Mouse (Mus musculus) limb, embryonic 12.5 days (tissue): ENCODE measurements around the gene Nxt1. TPM values are rescaled to one million over a fixed set of nuclear protein-coding genes. Genes with fewer than 3 reads are reported as not detected.
A peak's percentile ranks its signal among the peaks of the same experiment; 100 is the strongest.

ENCODE experiments used
- ATAC-seq: fragments of 200-750 bp; cut with Nextera tagmentation; 2 replicates; pipeline ENCODE4 v1.8.0; 2017; ENCODE audit warnings: low read depth, moderate TSS enrichment; ENCODE audit not compliant: insufficient number of reproducible peaks, insufficient read depth, low FRiP score, low TSS enrichment
- H3K27ac ChIP-seq: fragments of 300-500 bp; sonication (generic); 2 replicates; pipeline ENCODE4 v1.5.1; 2016; ENCODE audit warnings: mild to moderate bottlenecking, moderate library complexity
- H3K27me3 ChIP-seq: fragments of 300-500 bp; sonication (generic); 2 replicates; pipeline ENCODE4 v1.6.1; 2016; ENCODE audit warnings: mild to moderate bottlenecking, moderate library complexity
- H3K36me3 ChIP-seq: fragments of 300-500 bp; sonication (generic); 2 replicates; pipeline ENCODE4 v1.6.1; 2016; ENCODE audit warnings: mild to moderate bottlenecking, moderate library complexity
- H3K4me1 ChIP-seq: fragments of 300-500 bp; sonication (generic); replicated peaks from 2 replicates; pipeline ENCODE4 v1.6.1; 2016
- H3K4me2 ChIP-seq: fragments of 300-500 bp; sonication (generic); 2 replicates; pipeline ENCODE4 v1.6.1; 2016; ENCODE audit warnings: mild to moderate bottlenecking, moderate library complexity
- H3K4me3 ChIP-seq: fragments of 300-500 bp; sonication (generic); replicated peaks from 2 replicates; pipeline ENCODE4 v1.5.1; 2016; ENCODE audit warnings: mild to moderate bottlenecking
- H3K9ac ChIP-seq: fragments of 300-500 bp; sonication (generic); replicated peaks from 2 replicates; pipeline ENCODE4 v1.6.1; 2016; ENCODE audit warnings: mild to moderate bottlenecking, moderate library complexity
- H3K9me3 ChIP-seq: fragments of 300-500 bp; sonication (generic); 2 replicates; pipeline ENCODE4 v1.6.1; 2016; ENCODE audit warnings: mild to moderate bottlenecking, moderate library complexity
- WGBS: fragments of 180-500 bp; shearing (Covaris S2); methylation state at CpG from one replicate; pipeline ENCODE4 v1.1.7; 2016; 5-methylcytosine and 5-hydroxymethylcytosine counted together
- polyA plus RNA-seq: library from polyadenylated mRNA; unstranded; fragments of >200 nt; fragmentation: Nextera tagmentation; extraction: Ambion mirVana; gene quantifications from 2 replicates; pipeline ENCODE4 v1.2.1, GENCODE M21; 2016

Nxt1 gene
- polyA plus RNA-seq, 1 experiment from 2014 or later: 117 TPM

DNA sequence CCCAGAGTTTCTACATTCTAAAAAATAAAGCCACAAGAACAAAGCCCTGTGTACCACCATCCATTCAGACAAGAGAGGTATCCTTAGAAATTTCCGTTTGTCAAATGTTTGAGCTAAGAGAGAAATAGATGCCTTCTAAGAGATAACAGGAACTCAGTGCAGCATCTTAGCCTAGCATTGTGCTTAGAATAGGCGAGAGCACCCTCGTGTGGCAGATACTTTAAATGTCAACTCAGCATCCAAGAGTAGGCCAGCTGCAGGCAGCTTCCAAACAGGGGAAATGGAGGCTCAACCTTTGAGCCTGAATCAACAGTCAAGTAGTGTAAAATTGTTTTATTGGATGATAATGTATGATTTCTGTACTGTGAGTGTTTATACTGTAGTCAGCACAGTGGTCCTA, 17.4 kb upstream of the Nxt1 start:
- no peaks in the 10 kb centered on the region for H3K36me3 ChIP-seq
- no peak overlapping the region for H3K4me3 ChIP-seq
- no peak overlapping the region for H3K27ac ChIP-seq
- no peak overlapping the region for H3K4me2 ChIP-seq
- H3K27me3 ChIP-seq: no peaks in the 10 kb centered on the region
- H3K9ac ChIP-seq: no peak overlapping the region
- WGBS: 3% methylated on average over 3 of the region's 3 CpGs
- no peaks in the 10 kb centered on the region for H3K4me1 ChIP-seq
- H3K9me3 ChIP-seq: no peaks in the 10 kb centered on the region; the same call in 1 of the 2 replicates
- ATAC-seq: no peak

DNA sequence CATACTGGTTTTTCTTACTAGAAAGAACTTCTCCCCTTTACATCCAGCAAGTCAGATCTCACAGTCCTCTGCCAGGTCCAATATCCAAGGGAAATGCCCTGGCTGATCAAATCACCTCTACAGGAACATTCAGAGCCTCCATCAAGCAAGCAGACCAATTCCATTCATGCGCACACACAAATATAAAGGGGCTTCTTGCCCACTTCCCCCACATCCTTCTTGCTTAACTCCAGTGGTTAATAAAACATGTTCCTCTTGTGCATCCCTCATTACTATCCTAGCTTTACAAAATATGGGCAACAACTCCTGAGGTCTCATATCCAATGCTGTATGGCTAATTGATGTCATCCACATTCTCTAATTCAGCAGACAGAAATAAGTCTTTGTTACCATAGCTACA, 8.9 kb upstream of the Nxt1 start:
- Histone ChIP-seq H3K36me3 (no peaks in the 10 kb centered on the region), H3K9ac (no peak overlapping the region), H3K27ac (no peak overlapping the region), H3K9me3 (no peaks in the 10 kb centered on the region), H3K4me2 (no peak overlapping the region), H3K4me1 (no peaks in the 10 kb centered on the region), H3K27me3 (no peaks in the 10 kb centered on the region; the same call in 1 of the 2 replicates), H3K4me3 (no peak overlapping the region)
- WGBS: 95% methylated on average over 1 of the region's 1 CpGs
- no peak for ATAC-seq

DNA sequence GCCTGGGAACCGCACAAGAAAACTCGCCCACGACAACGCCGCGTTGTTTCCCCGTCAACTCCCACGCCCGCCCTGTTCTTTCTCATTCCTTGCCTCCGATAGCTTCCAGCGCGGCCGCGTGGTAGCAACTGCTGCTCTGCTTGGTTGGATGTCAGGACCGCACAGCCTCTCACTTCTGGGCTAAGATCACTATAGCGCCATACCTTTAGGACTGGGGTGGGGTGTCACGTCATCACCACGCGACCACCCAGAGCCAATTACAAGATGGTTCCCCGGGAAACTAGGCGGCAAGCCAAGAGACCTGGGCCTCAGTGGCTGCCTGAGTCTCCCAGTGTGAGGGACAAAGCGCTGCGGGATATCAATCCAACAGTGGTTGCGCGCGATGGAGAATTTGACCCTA, 5.4 kb downstream of the Nxt1 start:
- Histone ChIP-seq H3K9ac (peak overlapping the region; percentile 64), H3K4me2 (peak overlapping the region; percentile 57), H3K27me3 (no peaks in the 10 kb centered on the region), H3K36me3 (peaks cover 24% of the 10 kb centered on the region), H3K4me1 (peaks cover 45% of the 10 kb centered on the region), H3K27ac (peak overlapping the region; percentile 72), H3K4me3 (peak overlapping the region; percentile 42), H3K9me3 (no peaks in the 10 kb centered on the region)
- 0 out of 2 replicates have a peak, but pooled peaks have one; percentile 7 for ATAC-seq
- WGBS: 4% methylated on average over 26 of the region's 26 CpGs

DNA sequence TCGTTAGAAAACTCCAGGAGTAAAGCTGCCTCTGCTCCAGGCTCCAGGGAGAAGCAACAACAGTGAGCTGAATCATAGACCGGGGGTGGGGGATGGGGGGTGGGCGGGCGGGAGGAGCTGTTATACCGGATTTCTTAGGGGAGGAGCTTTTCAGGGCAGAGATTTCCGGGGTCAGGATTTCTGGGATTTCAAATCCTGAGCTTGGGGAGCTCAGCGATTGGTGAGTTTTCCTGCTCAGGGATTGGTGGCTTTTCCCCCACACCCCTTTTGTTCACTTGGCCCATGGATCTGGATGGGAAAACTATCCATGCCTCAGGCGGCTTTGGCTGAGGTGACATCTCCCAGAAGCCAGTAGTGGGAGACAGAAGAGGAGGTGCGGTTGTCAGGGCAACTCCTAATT, 6.9 kb downstream of the Nxt1 start:
- Histone ChIP-seq H3K36me3 (peaks cover 33% of the 10 kb centered on the region), H3K9ac (no peak overlapping the region; the same call in 1 of the 2 replicates), H3K4me2 (peak overlapping the region; percentile 84), H3K9me3 (no peaks in the 10 kb centered on the region), H3K27me3 (no peaks in the 10 kb centered on the region), H3K4me3 (peak overlapping the region; percentile 18), H3K27ac (peak overlapping the region; percentile 90), H3K4me1 (peaks cover 34% of the 10 kb centered on the region)
- ATAC-seq: peak; percentile 8; the same call in 1 of the 2 replicates
- 5% methylated on average over 9 of the region's 9 CpGs for WGBS

DNA sequence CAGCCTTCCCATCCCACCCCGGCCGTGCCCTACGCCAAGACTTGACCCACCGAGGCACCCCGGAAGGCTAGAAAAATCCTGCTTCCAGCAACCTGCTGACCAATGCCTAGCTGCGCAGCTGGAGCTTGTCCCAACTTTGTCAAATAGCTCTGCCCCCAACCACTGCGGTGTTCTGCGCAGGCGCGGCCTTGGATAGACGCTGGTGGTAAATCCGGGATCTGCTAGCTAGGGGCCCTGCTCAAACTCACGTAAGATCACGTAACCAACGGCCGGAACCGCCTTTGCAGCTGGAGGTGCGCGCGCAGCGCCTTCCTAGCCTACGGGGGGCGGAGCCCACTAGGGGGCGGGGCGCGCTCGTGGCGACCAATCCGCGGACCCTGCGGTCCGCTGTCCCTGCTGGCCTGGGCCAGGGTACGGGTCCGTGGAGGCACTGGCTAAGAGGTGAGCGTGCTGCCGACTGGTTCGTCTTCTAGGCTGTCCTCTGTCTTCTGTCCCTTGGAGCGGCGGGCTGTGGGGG, 8.4 kb downstream of the Nxt1 start, which contains the start of gene Gzf1:
TSS of gene Gzf1 (plus strand) at position 249 of the 517 bp plus-strand sequence.
- Histone ChIP-seq H3K27ac (peak within 1 kb of the TSS; percentile 90), H3K36me3 (peaks cover 34% of the 10 kb centered on the region), H3K27me3 (no peaks in the 10 kb centered on the region), H3K4me3 (peak within 1 kb of the TSS; percentile 79), H3K4me1 (peaks cover 34% of the 10 kb centered on the region), H3K4me2 (peak within 1 kb of the TSS; percentile 84), H3K9me3 (no peaks in the 10 kb centered on the region), H3K9ac (peak within 1 kb of the TSS; percentile 76)
- ATAC-seq: peak; percentile 95
- under 1% methylated on average over 39 of the region's 39 CpGs for WGBS

DNA sequence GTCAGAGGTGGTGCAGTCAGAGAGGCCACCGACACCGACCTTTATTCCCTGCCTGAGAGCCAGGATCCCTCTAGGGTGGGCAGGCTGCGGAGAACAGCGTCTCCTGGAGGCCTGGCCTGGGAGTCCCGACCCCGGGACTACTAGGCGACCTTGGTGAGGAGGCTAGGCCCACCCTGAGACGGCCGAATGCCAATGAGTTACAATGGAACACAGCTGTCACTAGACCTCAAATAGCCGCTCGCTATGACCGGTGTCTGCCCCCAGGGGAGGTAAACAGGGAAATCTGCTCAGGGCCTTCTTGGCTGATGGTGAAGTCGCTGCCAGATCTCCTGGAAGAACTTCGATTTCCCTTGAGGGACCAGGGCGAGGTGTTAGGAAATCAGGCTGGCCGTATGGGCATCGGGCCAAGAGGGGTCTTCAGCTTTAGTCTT, 9.1 kb downstream of the Nxt1 start:
- H3K27me3 ChIP-seq: no peaks in the 10 kb centered on the region
- peaks cover 34% of the 10 kb centered on the region for H3K36me3 ChIP-seq
- H3K4me3 ChIP-seq: peak overlapping the region; percentile 79
- H3K4me1 ChIP-seq: peaks cover 34% of the 10 kb centered on the region
- peak overlapping the region; percentile 76 for H3K9ac ChIP-seq
- peak; percentile 79 for ATAC-seq
- H3K4me2 ChIP-seq: peak overlapping the region; percentile 84
- no peaks in the 10 kb centered on the region for H3K9me3 ChIP-seq
- H3K27ac ChIP-seq: peak overlapping the region; percentile 78
- 8% methylated on average over 17 of the region's 17 CpGs for WGBS

DNA sequence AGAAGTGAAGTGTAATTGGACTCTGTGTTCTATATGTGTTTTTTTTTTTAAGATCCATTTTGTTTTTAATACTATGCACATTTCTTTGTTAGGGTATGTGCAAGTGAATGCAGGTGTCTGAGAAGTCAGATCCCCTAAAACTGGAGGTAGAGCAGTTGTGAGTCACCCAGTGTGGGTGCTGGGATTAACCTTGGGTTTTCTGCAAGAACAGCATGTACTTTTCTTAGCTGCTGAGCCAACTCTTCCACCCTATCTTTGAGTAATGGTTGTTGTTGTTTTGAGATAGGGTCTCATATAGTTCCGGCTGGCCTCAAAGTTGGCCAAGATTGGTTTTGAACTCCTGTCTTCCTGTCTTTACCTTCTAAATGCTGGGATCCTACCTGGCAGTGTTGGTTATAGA, 10.6 kb downstream of the Nxt1 start:
- no peak overlapping the region for H3K27ac ChIP-seq
- H3K4me2 ChIP-seq: no peak overlapping the region
- H3K9ac ChIP-seq: no peak overlapping the region
- H3K9me3 ChIP-seq: no peaks in the 10 kb centered on the region
- no peaks in the 10 kb centered on the region for H3K27me3 ChIP-seq
- peaks cover 30% of the 10 kb centered on the region for H3K4me1 ChIP-seq
- H3K4me3 ChIP-seq: no peak overlapping the region
- no peak for ATAC-seq
- H3K36me3 ChIP-seq: peaks cover 44% of the 10 kb centered on the region
- WGBS: 92% methylated on average over 1 of the region's 1 CpGs

DNA sequence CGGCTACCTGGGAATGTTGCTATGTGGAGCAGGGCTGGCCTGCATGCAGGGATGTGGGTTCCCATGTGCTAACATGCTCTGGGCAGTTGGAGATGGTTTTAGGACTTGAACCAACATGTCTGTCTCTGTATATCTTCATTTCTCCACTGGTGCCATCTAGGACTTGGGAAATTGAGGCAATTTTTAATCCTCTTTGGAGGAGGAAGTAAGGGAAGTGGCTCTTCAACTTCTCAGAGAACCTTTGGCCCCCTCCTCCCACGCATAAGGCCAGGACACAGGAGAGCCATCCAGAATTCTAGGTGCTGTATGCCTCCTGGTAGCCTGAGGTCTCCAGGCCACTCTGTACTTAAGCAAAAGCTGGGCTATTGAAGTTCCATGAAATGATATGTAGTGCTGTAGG, 12.6 kb downstream of the Nxt1 start:
- Histone ChIP-seq H3K9ac (no peak overlapping the region), H3K4me2 (no peak overlapping the region), H3K36me3 (peaks cover 63% of the 10 kb centered on the region), H3K27me3 (no peaks in the 10 kb centered on the region), H3K9me3 (no peaks in the 10 kb centered on the region), H3K4me1 (peaks cover 15% of the 10 kb centered on the region), H3K27ac (no peak overlapping the region), H3K4me3 (no peak overlapping the region)
- ATAC-seq: no peak
- 98% methylated on average over 2 of the region's 2 CpGs for WGBS

DNA sequence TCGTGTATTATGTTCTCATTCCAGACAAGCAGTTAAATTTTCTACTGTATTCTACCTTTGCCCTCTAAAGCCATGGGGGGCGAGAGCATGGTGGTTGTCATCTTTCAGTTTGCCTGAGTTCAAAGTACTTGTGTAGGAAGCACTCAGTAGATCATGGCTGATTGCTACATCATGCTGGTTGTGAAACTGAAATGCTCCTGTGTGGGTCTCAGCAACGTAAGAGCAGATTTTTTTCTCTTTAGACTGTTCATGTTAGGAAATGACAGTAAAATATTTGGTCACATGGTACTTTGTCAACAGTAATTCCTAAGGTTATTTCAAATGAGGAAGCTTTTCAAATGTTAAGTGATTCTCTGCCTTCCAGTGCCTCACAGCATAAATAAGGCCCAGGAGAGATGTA, 13.3 kb downstream of the Nxt1 start:
- no peak for ATAC-seq
- peaks cover 70% of the 10 kb centered on the region for H3K36me3 ChIP-seq

DNA sequence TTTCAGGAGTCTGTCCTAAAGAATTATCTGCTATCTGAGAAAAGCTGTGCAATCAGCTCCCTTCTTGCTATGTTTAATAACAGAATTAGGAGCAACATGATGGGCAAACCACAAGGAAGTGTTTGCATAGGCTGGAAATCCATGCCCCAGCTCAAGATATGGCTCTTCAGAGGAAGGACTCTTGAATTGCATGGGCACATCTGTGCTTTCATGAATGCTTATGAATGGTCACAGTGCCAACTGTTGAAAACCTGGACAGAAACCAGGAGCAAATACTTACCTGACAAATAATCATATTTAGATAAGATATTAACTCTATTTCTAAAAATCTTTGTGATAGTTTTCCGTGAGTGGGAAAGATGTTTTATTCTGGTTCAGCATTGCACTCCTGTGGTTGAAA, 14.5 kb downstream of the Nxt1 start:
- Histone ChIP-seq H3K4me3 (no peak overlapping the region), H3K9ac (no peak overlapping the region), H3K27me3 (no peaks in the 10 kb centered on the region), H3K4me2 (no peak overlapping the region), H3K9me3 (no peaks in the 10 kb centered on the region), H3K27ac (no peak overlapping the region), H3K36me3 (peaks cover 82% of the 10 kb centered on the region), H3K4me1 (peaks cover 7% of the 10 kb centered on the region)
- no peak for ATAC-seq
- WGBS: 92% methylated on average over 1 of the region's 1 CpGs

More for the DNA sequence above, 13.3 kb downstream of the Nxt1 start:
- Histone ChIP-seq H3K9me3 (no peaks in the 10 kb centered on the region), H3K4me1 (peaks cover 10% of the 10 kb centered on the region), H3K4me2 (no peak overlapping the region), H3K27ac (no peak overlapping the region), H3K9ac (no peak overlapping the region), H3K27me3 (no peaks in the 10 kb centered on the region), H3K4me3 (no peak overlapping the region)
- WGBS: 89% methylated on average over 3 of the region's 3 CpGs

DNA sequence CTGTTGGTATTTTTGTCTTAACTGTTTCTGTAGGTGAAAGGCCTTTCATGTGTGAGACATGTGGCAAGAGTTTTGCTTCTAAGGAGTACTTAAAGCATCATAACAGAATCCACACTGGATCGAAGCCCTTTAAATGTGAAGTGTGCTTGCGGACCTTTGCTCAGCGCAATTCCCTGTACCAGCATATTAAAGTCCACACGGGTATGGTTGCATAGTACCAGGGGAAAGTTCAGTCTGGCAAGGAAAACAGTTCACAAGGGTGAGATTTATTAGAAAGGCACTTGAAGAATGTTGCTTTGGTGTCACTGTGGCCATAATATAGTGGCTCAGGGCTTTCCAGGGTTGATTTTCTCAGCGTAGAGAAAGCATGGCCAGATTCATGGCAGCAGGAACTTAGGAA, 15.6 kb downstream of the Nxt1 start:
- ATAC-seq: no peak
- Histone ChIP-seq H3K4me2 (no peak overlapping the region), H3K4me3 (no peak overlapping the region), H3K4me1 (no peaks in the 10 kb centered on the region), H3K27me3 (no peaks in the 10 kb centered on the region), H3K36me3 (peaks cover 89% of the 10 kb centered on the region), H3K9ac (no peak overlapping the region), H3K27ac (no peak overlapping the region), H3K9me3 (no peaks in the 10 kb centered on the region)
- 93% methylated on average over 5 of the region's 5 CpGs for WGBS
